Mouse (Mus musculus): ENCODE results near the gene Sdk1. TPM values are rescaled to one million over a fixed set of nuclear protein-coding genes. Genes with fewer than 3 reads are reported as not detected.

Gene Sdk1
- polyA plus RNA-seq, 1 experiment, result not detected

DNA sequence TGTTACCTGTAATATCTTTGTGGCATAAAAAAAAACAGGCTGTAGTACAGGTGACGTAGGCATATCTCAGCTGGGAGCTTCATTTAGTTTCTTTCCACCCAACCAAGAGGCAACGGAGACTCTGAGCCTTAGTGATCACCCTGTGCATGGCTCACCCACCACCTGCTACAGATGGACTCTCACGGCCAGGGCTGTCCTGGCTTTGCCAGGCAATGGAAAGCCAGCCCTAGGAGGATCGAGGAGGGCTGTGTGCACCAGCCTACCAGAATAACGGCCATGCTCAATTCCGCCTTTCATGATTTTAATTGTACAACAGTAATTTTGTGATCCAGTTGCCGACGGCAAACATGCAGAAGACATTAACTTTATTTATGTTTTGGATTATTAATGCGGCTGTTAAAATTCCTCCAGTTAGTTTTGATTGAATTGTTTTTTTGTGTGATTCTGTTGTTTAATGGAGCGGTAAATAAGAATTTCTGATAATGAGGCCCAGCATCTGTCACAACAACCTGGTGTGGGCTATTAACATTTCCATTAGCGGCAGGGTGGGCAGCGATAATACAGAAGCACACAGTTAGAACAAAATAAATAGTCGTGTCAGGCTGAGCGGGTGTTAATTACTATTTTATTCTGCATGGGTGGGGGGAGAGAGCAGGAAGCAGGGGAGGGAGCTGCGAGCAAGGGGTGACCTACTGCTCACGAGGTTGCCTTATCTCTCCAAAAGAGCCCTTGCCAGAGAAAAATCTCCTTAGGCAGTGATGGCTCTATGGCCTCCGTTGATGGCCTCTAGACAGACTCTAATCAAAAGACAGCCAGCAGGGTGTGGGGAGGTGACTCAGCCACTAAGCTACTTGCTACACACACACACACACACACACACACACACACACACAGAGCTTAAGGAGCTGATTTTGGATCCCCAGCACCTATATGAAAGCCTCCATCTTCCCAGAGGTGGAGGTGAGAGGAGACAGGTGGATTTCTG, 915.9 kb downstream of the Sdk1 start:
- H3K4me3 ChIP-seq (ENCODE audit: insufficient read depth, low read depth, low read length), result no peak overlapping the region
- peaks cover 10% of the 10 kb centered on the region for H3K4me1 ChIP-seq (ENCODE audit: control insufficient read depth, insufficient read depth, low read length)
- H3K27ac ChIP-seq (ENCODE audit: insufficient read depth, low read depth, low read length), result no peak overlapping the region
- TF ChIP-seq POLR2A (IDR thresholded peaks at IDR 0.05; ENCODE audit: insufficient read depth, low read depth, low read length) (no peak), CTCF (IDR thresholded peaks at IDR 0.05; ENCODE audit: insufficient read depth, low read depth, low read length) (no peak)
- WGBS, result 33% methylated on average over 17 of the region's 17 CpGs

GRCm38 (mm10) chr5:142163483-142163882, 922.2 kb downstream of the Sdk1 start:
- peaks cover 2% of the 10 kb centered on the region; the same call in 1 of the 2 replicates for H3K4me1 ChIP-seq (ENCODE audit: control insufficient read depth, insufficient read depth, low read length)
- H3K27ac ChIP-seq (ENCODE audit: insufficient read depth, low read depth, low read length), result no peak overlapping the region
- TF ChIP-seq CTCF (IDR thresholded peaks at IDR 0.05; ENCODE audit: insufficient read depth, low read depth, low read length) (no peak), POLR2A (IDR thresholded peaks at IDR 0.05; ENCODE audit: insufficient read depth, low read depth, low read length) (no peak)
- H3K4me3 ChIP-seq (ENCODE audit: insufficient read depth, low read depth, low read length), result no peak overlapping the region
- WGBS, result 91% methylated on average over 4 of the region's 4 CpGs

DNA sequence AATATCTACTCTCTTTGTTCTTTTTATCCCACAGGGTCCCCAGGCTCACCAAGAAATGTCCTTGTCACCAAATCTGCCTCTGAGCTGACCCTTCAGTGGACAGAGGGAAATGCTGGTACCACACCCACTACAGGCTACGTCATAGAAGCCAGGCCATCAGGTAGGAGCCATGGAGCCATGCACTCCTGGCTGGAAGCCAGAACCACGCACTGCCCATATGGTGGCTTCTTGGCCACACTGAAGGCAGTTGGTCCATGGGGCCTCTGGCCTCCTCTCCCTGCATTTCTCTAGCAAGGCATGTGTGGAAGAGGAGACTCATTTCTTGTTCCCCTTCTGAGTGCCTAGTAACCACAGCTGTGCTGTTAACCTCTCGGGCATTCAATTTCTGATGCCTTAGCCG, 932.3 kb downstream of the Sdk1 start:
- 89% methylated on average over 4 of the region's 4 CpGs for WGBS
- Histone ChIP-seq H3K4me1 (ENCODE audit: control insufficient read depth, insufficient read depth, low read length) (peaks cover 10% of the 10 kb centered on the region; the same call in 1 of the 2 replicates), H3K27ac (ENCODE audit: insufficient read depth, low read depth, low read length) (no peak overlapping the region), H3K4me3 (ENCODE audit: insufficient read depth, low read depth, low read length) (no peak overlapping the region)
- no peak for TF ChIP-seq POLR2A (IDR thresholded peaks at IDR 0.05; ENCODE audit: insufficient read depth, low read depth, low read length)
- no peak for TF ChIP-seq CTCF (IDR thresholded peaks at IDR 0.05; ENCODE audit: insufficient read depth, low read depth, low read length)

- H3K4me3 ChIP-seq (ENCODE audit: insufficient read depth, low read depth, low read length), result no peak overlapping the region
- peaks cover 10% of the 10 kb centered on the region; the same call in 1 of the 2 replicates for H3K4me1 ChIP-seq (ENCODE audit: control insufficient read depth, insufficient read depth, low read length)
- TF ChIP-seq CTCF (IDR thresholded peaks at IDR 0.05; ENCODE audit: insufficient read depth, low read depth, low read length), result no peak
- no peak for TF ChIP-seq POLR2A (IDR thresholded peaks at IDR 0.05; ENCODE audit: insufficient read depth, low read depth, low read length)
- H3K27ac ChIP-seq (ENCODE audit: insufficient read depth, low read depth, low read length), result no peak overlapping the region
- WGBS, result 40% methylated on average over 8 of the region's 8 CpGs
These were observed 936.9 kb downstream of the Sdk1 start for GRCm38 (mm10) chr5:142178164-142178563.

GRCm38 (mm10) chr5:142179304-142179703, 938.0 kb downstream of the Sdk1 start:
- TF ChIP-seq CTCF (IDR thresholded peaks at IDR 0.05; ENCODE audit: insufficient read depth, low read depth, low read length) (no peak), POLR2A (IDR thresholded peaks at IDR 0.05; ENCODE audit: insufficient read depth, low read depth, low read length) (no peak)
- H3K4me1 ChIP-seq (ENCODE audit: control insufficient read depth, insufficient read depth, low read length), result peaks cover 10% of the 10 kb centered on the region; the same call in 1 of the 2 replicates
- no peak overlapping the region for H3K27ac ChIP-seq (ENCODE audit: insufficient read depth, low read depth, low read length)
- WGBS, result 74% methylated on average over 11 of the region's 11 CpGs
- H3K4me3 ChIP-seq (ENCODE audit: insufficient read depth, low read depth, low read length), result no peak overlapping the region

GRCm38 (mm10) chr5:142181862-142182261, 940.6 kb downstream of the Sdk1 start:
- WGBS, result 91% methylated on average over 14 of the region's 14 CpGs
- Histone ChIP-seq H3K27ac (ENCODE audit: insufficient read depth, low read depth, low read length) (no peak overlapping the region), H3K4me1 (ENCODE audit: control insufficient read depth, insufficient read depth, low read length) (peaks cover 10% of the 10 kb centered on the region; the same call in 1 of the 2 replicates), H3K4me3 (ENCODE audit: insufficient read depth, low read depth, low read length) (no peak overlapping the region)
- no peak for TF ChIP-seq CTCF (IDR thresholded peaks at IDR 0.05; ENCODE audit: insufficient read depth, low read depth, low read length)
- no peak for TF ChIP-seq POLR2A (IDR thresholded peaks at IDR 0.05; ENCODE audit: insufficient read depth, low read depth, low read length)

- Histone ChIP-seq H3K27ac (ENCODE audit: insufficient read depth, low read depth, low read length) (no peak overlapping the region), H3K4me1 (ENCODE audit: control insufficient read depth, insufficient read depth, low read length) (no peaks in the 10 kb centered on the region), H3K4me3 (ENCODE audit: insufficient read depth, low read depth, low read length) (no peak overlapping the region)
- 88% methylated on average over 5 of the region's 5 CpGs for WGBS
- no peak for TF ChIP-seq CTCF (IDR thresholded peaks at IDR 0.05; ENCODE audit: insufficient read depth, low read depth, low read length)
- no peak for TF ChIP-seq POLR2A (IDR thresholded peaks at IDR 0.05; ENCODE audit: insufficient read depth, low read depth, low read length)
These were observed 947.5 kb downstream of the Sdk1 start for GRCm38 (mm10) chr5:142188765-142189164.

DNA sequence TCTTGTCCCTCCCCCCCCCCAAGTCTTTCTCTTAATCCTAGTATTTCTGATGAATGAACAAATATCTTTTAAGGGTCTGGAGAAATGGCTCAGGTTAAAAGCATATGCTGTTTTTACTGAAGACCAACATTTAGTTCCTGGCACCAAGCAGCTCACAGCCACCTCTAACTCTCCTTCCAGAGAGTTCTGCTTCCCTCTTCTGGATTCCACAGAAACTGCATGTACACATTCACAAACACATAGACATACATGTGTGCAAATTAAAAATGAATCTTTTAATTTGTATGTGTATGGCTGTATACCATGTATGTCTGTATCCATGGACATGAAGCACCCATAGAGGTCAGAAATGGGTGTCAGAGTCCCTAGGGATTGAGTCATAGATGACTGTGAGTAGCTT, 968.6 kb downstream of the Sdk1 start:
- Histone ChIP-seq H3K4me3 (ENCODE audit: insufficient read depth, low read depth, low read length) (no peak overlapping the region), H3K27ac (ENCODE audit: insufficient read depth, low read depth, low read length) (no peak overlapping the region), H3K4me1 (ENCODE audit: control insufficient read depth, insufficient read depth, low read length) (no peaks in the 10 kb centered on the region)
- TF ChIP-seq CTCF (IDR thresholded peaks at IDR 0.05; ENCODE audit: insufficient read depth, low read depth, low read length) (no peak), POLR2A (IDR thresholded peaks at IDR 0.05; ENCODE audit: insufficient read depth, low read depth, low read length) (no peak)

- 75% methylated on average over 11 of the region's 11 CpGs for WGBS
- Histone ChIP-seq H3K4me1 (ENCODE audit: control insufficient read depth, insufficient read depth, low read length) (peaks cover 7% of the 10 kb centered on the region), H3K27ac (ENCODE audit: insufficient read depth, low read depth, low read length) (no peak overlapping the region), H3K4me3 (ENCODE audit: insufficient read depth, low read depth, low read length) (no peak overlapping the region)
- TF ChIP-seq POLR2A (IDR thresholded peaks at IDR 0.05; ENCODE audit: insufficient read depth, low read depth, low read length) (no peak), CTCF (IDR thresholded peaks at IDR 0.05; ENCODE audit: insufficient read depth, low read depth, low read length) (no peak)
These were observed 971.0 kb downstream of the Sdk1 start for GRCm38 (mm10) chr5:142212252-142212651.

Measured in olfactory bulb, adult 2 months (tissue).